ENCODE assay signal across 32 mouse cellular contexts in the genomic region with DNA sequence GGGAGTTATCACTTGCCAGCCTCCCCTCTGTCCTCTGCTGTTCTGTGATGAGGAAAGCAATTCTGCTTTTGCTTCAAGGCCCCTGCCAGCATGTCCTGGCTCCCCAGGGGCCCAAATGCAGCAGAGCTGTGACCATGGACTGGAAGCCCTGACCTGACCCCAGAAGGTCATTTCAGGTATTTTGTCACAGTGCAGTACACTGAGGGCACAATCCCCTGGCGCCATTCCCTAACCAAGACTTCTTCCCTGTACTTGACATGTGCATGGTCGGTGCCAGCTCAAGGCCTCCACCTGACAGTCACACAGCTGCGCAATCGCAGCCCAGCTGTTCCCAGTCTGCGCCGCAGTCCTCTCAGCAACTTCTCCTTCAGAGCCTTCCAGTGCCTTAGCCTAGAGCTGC. TPM values are rescaled to one million over a fixed set of nuclear protein-coding genes. Genes with fewer than 3 reads are reported as not detected.
"Had no signal": no experiment of that assay in that cellular context is flagged by ENCODE, and none has a peak within 500 bp of the region (broad histone marks: within the 10 kb centered on the region; RNA-seq: fewer than 3 reads in every experiment).

No protein-coding gene starts in this region.

- H3K4me1 ChIP-seq: heart, embryonic 13.5 days; heart, embryonic 15.5 days; limb, embryonic 10.5 days; limb, embryonic 12.5 days had no signal

- H3K4me2 ChIP-seq: heart, embryonic 11.5 days; heart, embryonic 13.5 days; heart, embryonic 15.5 days; hindbrain, embryonic 13.5 days; hindbrain, embryonic 15.5 days; kidney, embryonic 15.5 days; limb, embryonic 12.5 days had no signal

- H3K27ac ChIP-seq: heart, adult 2 months; heart, embryonic 13.5 days; heart, embryonic 15.5 days; hindbrain, embryonic 13.5 days; hindbrain, embryonic 15.5 days; hindbrain, postnatal 0 days; kidney, embryonic 15.5 days; kidney, postnatal 0 days; layer of hippocampus, adult 2 months; left cerebral cortex, adult 2 months; limb, embryonic 10.5 days; limb, embryonic 12.5 days; liver, embryonic 14.5 days had no signal

- DNase-seq: gastrocnemius, postnatal 14 days; gastrocnemius, postnatal 36 days; heart, adult 11 months; heart, adult 2 months; heart, postnatal 14 days; heart, postnatal 36 days; kidney, adult 11 months; kidney, adult 2 months; kidney, adult 9 months; kidney, postnatal 25 days; kidney, postnatal 4 days; liver had no signal

- H3K4me3 ChIP-seq: heart, adult 2 months; heart, embryonic 13.5 days; heart, embryonic 15.5 days; hindbrain, embryonic 13.5 days; hindbrain, embryonic 15.5 days; kidney, embryonic 15.5 days; layer of hippocampus, adult 2 months; left cerebral cortex, adult 2 months; limb, embryonic 10.5 days; limb, embryonic 12.5 days had no signal

- H3K9me3 ChIP-seq: heart, embryonic 13.5 days; heart, embryonic 15.5 days; hindbrain, embryonic 13.5 days; hindbrain, embryonic 15.5 days; kidney, embryonic 15.5 days; limb, embryonic 10.5 days; limb, embryonic 12.5 days had no signal

- H3K9ac ChIP-seq: heart, embryonic 13.5 days; heart, embryonic 15.5 days; hindbrain, embryonic 13.5 days; hindbrain, embryonic 15.5 days; kidney, embryonic 15.5 days; limb, embryonic 12.5 days; liver, embryonic 14.5 days had no signal

- ATAC-seq: hindbrain, postnatal 0 days; intestine, embryonic 16.5 days had no signal

RNA-seq across cellular contexts. Expression of a gene that starts 59.0 kb away (rescaled TPM):
- total RNA-seq: gastrocnemius, adult 18-20 months; gastrocnemius, postnatal 14 days; gastrocnemius, postnatal 36 days; heart, adult 2 months; heart, postnatal 14 days; heart, postnatal 36 days; hematopoietic stem cell, adult 5-6 weeks; hindbrain, postnatal 0 days; layer of hippocampus, postnatal 10 days; layer of hippocampus, postnatal 25 days; left cerebral cortex, adult 2 months; left cerebral cortex, postnatal 14 days; left cerebral cortex, postnatal 36 days had no signal
- polyA plus RNA-seq: heart, adult 2 months; heart, embryonic 11.5 days; heart, embryonic 13.5 days; limb, embryonic 10.5 days had no signal
